Mouse (Mus musculus) kidney, embryonic 14.5 days (tissue): ENCODE results near the gene Ephb2. TPM values are rescaled to one million over a fixed set of nuclear protein-coding genes. Genes with fewer than 3 reads are reported as not detected.
A peak's percentile ranks its signal among the peaks of the same experiment; 100 is the strongest.

Source experiments
- ATAC-seq: fragments of 200-750 bp; cut with Nextera tagmentation; 2 replicates; pipeline ENCODE4 v1.8.0; 2017; ENCODE audit warnings: moderate number of reproducible peaks, mild to moderate bottlenecking, moderate TSS enrichment, moderate library complexity; ENCODE audit not compliant: low FRiP score, low TSS enrichment
- H3K27ac ChIP-seq: fragments of 300-500 bp; sonication (generic); 2 replicates; pipeline ENCODE4 v1.5.1; 2014; ENCODE audit warnings: low read depth, mild to moderate bottlenecking, low read length, moderate library complexity, mixed read lengths
- H3K27me3 ChIP-seq: fragments of 300-500 bp; sonication (generic); 2 replicates; pipeline ENCODE4 v1.6.1; 2014; ENCODE audit warnings: mild to moderate bottlenecking, low read length; ENCODE audit not compliant: control insufficient read depth, insufficient read depth
- H3K36me3 ChIP-seq: fragments of 300-500 bp; sonication (generic); 2 replicates; pipeline ENCODE4 v1.6.1; 2014; ENCODE audit warnings: low read length, mixed read lengths; ENCODE audit not compliant: control insufficient read depth, insufficient read depth
- H3K4me1 ChIP-seq: fragments of 300-500 bp; sonication (generic); 2 replicates; pipeline ENCODE4 v1.6.1; 2014; ENCODE audit warnings: low read length, mixed read lengths; ENCODE audit not compliant: control insufficient read depth, insufficient read depth
- H3K4me2 ChIP-seq: fragments of 300-500 bp; sonication (generic); replicated peaks from 2 replicates; pipeline ENCODE4 v1.6.1; 2014; ENCODE audit warnings: low read depth, mild to moderate bottlenecking, low read length
- H3K4me3 ChIP-seq: fragments of 300-500 bp; sonication (generic); 2 replicates; pipeline ENCODE4 v1.5.1; 2014; ENCODE audit warnings: mild to moderate bottlenecking, low read length
- H3K9ac ChIP-seq: fragments of 300-500 bp; sonication (generic); 2 replicates; pipeline ENCODE4 v1.6.1; 2014; ENCODE audit warnings: low read depth, mild to moderate bottlenecking, low read length, moderate library complexity
- H3K9me3 ChIP-seq: fragments of 300-500 bp; sonication (generic); 2 replicates; pipeline ENCODE4 v1.6.1; 2016; ENCODE audit warnings: low read length; ENCODE audit not compliant: control insufficient read depth
- WGBS: fragments of 180-500 bp; shearing (Covaris S2); extraction: QIAGEN DNeasy Blood & Tissue Kit; methylation state at CpG from one replicate; pipeline ENCODE4 v1.1.7; 2014; 5-methylcytosine and 5-hydroxymethylcytosine counted together
- polyA plus RNA-seq: library from polyadenylated mRNA; unstranded; fragments of >200 nt; fragmentation: Nextera tagmentation; extraction: Ambion mirVana; gene quantifications from 2 replicates; pipeline ENCODE4 v1.2.1, GENCODE M21; 2014

Gene Ephb2
- polyA plus RNA-seq, 1 experiment from 2014 or later, result 9.1 TPM

DNA sequence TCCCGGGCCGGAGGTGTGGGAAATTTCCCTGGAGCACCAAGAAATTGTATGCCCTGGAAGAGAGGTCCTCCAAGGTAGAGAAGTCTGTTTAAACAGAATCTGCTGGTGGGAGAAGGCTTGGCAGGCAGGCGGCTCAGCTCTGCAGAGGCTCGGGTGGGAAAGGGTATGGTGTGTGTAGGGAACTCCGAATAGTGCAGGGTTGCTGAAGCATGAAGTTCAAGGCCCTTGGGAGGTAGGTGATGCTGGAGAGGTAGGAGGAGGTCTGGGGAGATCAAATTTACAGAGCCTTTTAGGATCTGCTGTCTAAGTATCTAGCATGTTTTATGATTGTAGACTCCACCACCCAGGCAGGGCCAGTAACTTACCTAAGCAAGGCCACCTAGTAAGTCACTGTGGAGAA lies 130.7 kb downstream of the Ephb2 start:
- peak; percentile 85 for ATAC-seq
- Histone ChIP-seq H3K27me3 (no peaks in the 10 kb centered on the region), H3K9ac (no peak overlapping the region), H3K4me2 (no peak overlapping the region), H3K4me3 (no peak overlapping the region), H3K9me3 (no peaks in the 10 kb centered on the region), H3K27ac (peak overlapping the region; percentile 75), H3K4me1 (peaks cover 37% of the 10 kb centered on the region), H3K36me3 (no peaks in the 10 kb centered on the region)
- 27% methylated on average over 5 of the region's 5 CpGs for WGBS

DNA sequence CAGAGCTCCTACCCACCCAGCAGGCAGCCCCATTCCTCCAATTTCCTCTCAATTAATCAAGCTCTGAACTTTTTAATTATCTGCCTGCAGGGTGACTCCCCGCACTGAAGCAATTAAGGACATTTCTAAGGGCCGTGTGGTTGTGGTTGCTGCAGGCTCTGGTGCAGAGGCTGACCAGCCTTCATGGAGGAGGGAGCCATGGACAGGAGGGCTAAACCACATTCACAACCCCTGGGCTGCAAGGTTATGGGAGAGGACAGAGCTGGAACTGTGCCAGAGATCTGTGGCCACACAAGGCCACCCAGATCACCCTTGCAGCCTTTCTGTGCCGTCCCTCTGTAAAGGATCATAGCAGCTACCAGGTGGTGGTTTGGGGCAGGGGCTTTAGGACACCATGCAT lies 131.2 kb downstream of the Ephb2 start:
- H3K9me3 ChIP-seq, result no peaks in the 10 kb centered on the region
- no peaks in the 10 kb centered on the region for H3K27me3 ChIP-seq
- ATAC-seq, result peak; percentile 14; the same call in 1 of the 2 replicates
- H3K4me2 ChIP-seq, result 0 out of 2 replicates have a peak overlapping the region, but pooled peaks have one; percentile 2
- peaks cover 40% of the 10 kb centered on the region for H3K4me1 ChIP-seq
- no peaks in the 10 kb centered on the region for H3K36me3 ChIP-seq
- peak overlapping the region; percentile 75 for H3K27ac ChIP-seq
- WGBS, result 7% methylated on average over 3 of the region's 3 CpGs
- no peak overlapping the region for H3K9ac ChIP-seq
- no peak overlapping the region for H3K4me3 ChIP-seq

GRCm38 (mm10) chr4:136703351-136703750 lies 132.4 kb downstream of the Ephb2 start:
- no peak overlapping the region for H3K4me2 ChIP-seq
- 77% methylated on average over 11 of the region's 11 CpGs for WGBS
- H3K9ac ChIP-seq, result no peak overlapping the region
- H3K27ac ChIP-seq, result no peak overlapping the region
- ATAC-seq, result no peak
- peaks cover 33% of the 10 kb centered on the region for H3K4me1 ChIP-seq
- H3K4me3 ChIP-seq, result no peak overlapping the region
- H3K27me3 ChIP-seq, result no peaks in the 10 kb centered on the region
- H3K36me3 ChIP-seq, result no peaks in the 10 kb centered on the region
- H3K9me3 ChIP-seq, result no peaks in the 10 kb centered on the region

- no peak overlapping the region for H3K27ac ChIP-seq
- no peaks in the 10 kb centered on the region for H3K36me3 ChIP-seq
- H3K27me3 ChIP-seq, result no peaks in the 10 kb centered on the region
- no peak overlapping the region for H3K4me2 ChIP-seq
- H3K4me1 ChIP-seq, result peaks cover 33% of the 10 kb centered on the region
- H3K9me3 ChIP-seq, result no peaks in the 10 kb centered on the region
- 81% methylated on average over 8 of the region's 8 CpGs for WGBS
- ATAC-seq, result no peak
- H3K4me3 ChIP-seq, result no peak overlapping the region
- no peak overlapping the region for H3K9ac ChIP-seq
Measured at GRCm38 (mm10) chr4:136702456-136702855, 133.3 kb downstream of the Ephb2 start.

DNA sequence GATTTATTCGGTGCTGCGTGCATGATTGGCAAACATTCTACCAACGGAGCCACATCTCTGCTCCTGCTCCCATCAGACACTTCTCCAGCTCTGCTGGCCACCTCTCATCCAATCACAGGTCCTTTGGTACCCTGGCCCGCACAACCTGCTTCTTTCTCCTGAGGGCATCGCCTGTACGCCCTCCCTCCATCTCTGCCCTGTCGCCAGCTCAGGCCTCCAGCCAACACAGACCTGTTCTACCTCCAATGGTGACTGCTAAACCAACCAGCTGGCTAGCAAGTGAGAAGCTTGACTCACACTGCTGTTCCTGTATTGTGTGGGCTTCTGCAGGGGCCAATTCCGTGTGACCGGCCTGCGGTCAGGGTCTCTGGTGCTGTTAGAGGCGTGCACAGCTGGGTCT lies 134.6 kb downstream of the Ephb2 start:
- no peaks in the 10 kb centered on the region for H3K36me3 ChIP-seq
- WGBS, result 93% methylated on average over 11 of the region's 11 CpGs
- no peak overlapping the region for H3K27ac ChIP-seq
- peaks cover 29% of the 10 kb centered on the region for H3K4me1 ChIP-seq
- H3K9ac ChIP-seq, result no peak overlapping the region
- no peak overlapping the region for H3K4me3 ChIP-seq
- H3K4me2 ChIP-seq, result no peak overlapping the region
- no peaks in the 10 kb centered on the region for H3K27me3 ChIP-seq
- no peaks in the 10 kb centered on the region for H3K9me3 ChIP-seq
- no peak for ATAC-seq

DNA sequence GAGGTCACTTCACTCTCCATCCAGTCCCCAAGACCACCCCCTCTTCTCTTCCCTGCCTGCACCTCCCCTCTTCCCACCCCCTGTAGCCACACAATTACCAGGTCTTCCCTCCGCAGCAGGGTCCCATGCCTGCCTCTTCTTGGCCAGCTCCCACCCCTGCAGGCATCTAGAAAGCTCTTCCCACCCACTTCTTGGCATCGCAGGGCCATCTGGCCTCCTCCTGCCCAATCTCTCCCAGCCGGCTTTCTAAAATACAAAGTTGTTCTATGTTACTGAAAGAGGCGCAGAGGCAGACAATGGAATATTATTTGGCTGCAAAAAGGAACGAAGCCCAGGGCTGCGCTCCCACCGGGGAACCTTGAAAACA lies 136.7 kb downstream of the Ephb2 start:
- Histone ChIP-seq H3K36me3 (peaks cover 12% of the 10 kb centered on the region), H3K4me1 (peaks cover 19% of the 10 kb centered on the region), H3K9ac (no peak overlapping the region), H3K27me3 (no peaks in the 10 kb centered on the region), H3K9me3 (no peaks in the 10 kb centered on the region), H3K4me2 (no peak overlapping the region), H3K4me3 (no peak overlapping the region), H3K27ac (no peak overlapping the region)
- 92% methylated on average over 7 of the region's 7 CpGs for WGBS
- no peak for ATAC-seq

- Histone ChIP-seq H3K27me3 (no peaks in the 10 kb centered on the region), H3K4me3 (no peak overlapping the region), H3K27ac (no peak overlapping the region), H3K9me3 (no peaks in the 10 kb centered on the region), H3K4me1 (peaks cover 14% of the 10 kb centered on the region), H3K4me2 (no peak overlapping the region), H3K36me3 (peaks cover 14% of the 10 kb centered on the region), H3K9ac (no peak overlapping the region)
- no peak for ATAC-seq
- 85% methylated on average over 11 of the region's 11 CpGs for WGBS
Measured at GRCm38 (mm10) chr4:136698404-136699083, 137.2 kb downstream of the Ephb2 start.

GRCm38 (mm10) chr4:136697325-136697724 lies 138.5 kb downstream of the Ephb2 start:
- Histone ChIP-seq H3K36me3 (peaks cover 19% of the 10 kb centered on the region), H3K4me3 (no peak overlapping the region), H3K4me1 (peaks cover 4% of the 10 kb centered on the region; the same call in 1 of the 2 replicates), H3K9me3 (no peaks in the 10 kb centered on the region; the same call in 1 of the 2 replicates), H3K27ac (no peak overlapping the region), H3K9ac (no peak overlapping the region), H3K4me2 (no peak overlapping the region), H3K27me3 (no peaks in the 10 kb centered on the region)
- 92% methylated on average over 6 of the region's 6 CpGs for WGBS
- no peak for ATAC-seq

GRCm38 (mm10) chr4:136696381-136696925 lies 139.3 kb downstream of the Ephb2 start:
- H3K4me3 ChIP-seq, result no peak overlapping the region
- H3K4me1 ChIP-seq, result 0 out of 2 replicates have a peak, but pooled peaks cover 3% of the 10 kb centered on the region
- no peaks in the 10 kb centered on the region for H3K27me3 ChIP-seq
- peaks cover 25% of the 10 kb centered on the region for H3K36me3 ChIP-seq
- no peak overlapping the region for H3K27ac ChIP-seq
- H3K9ac ChIP-seq, result no peak overlapping the region
- 0 out of 2 replicates have a peak, but pooled peaks have one; percentile 59 for ATAC-seq
- 26% methylated on average over 5 of the region's 5 CpGs for WGBS
- H3K4me2 ChIP-seq, result no peak overlapping the region
- H3K9me3 ChIP-seq, result no peaks in the 10 kb centered on the region; the same call in 1 of the 2 replicates
